Mouse (Mus musculus) regulatory T cell (primary cell): ENCODE data around the gene Eipr1.

ENCODE experiments used
- in situ Hi-C: fragments of 300-600 bp; cut with MboI, MseI; formaldehyde crosslinking; loops from one replicate; pipeline ENCODE4 v1.15.1; 2025; ENCODE audit warnings: high pct_unique_total_duplicates

Gene Eipr1

DNA sequence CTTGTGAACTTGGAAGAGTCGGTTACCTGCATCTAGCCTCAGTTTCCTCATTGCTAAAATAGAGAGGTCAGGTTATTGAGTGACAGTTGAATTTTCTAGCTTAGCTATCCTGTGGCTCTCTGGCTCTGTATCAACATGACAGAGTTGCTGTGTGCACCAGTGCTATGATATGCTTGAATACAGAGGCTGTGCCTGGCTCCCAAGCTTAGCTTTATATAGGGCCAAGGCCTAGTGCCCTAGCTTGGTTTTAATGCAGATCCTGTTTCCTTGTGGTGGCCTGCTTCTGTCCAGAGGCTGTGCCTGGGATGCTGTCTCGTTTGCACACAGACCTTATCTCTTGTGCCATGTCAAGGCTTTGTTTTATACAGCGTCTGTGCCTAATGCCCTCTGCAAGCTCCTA is 66.3 kb downstream of the Eipr1 start:
- in situ Hi-C loops = no loop called here

DNA sequence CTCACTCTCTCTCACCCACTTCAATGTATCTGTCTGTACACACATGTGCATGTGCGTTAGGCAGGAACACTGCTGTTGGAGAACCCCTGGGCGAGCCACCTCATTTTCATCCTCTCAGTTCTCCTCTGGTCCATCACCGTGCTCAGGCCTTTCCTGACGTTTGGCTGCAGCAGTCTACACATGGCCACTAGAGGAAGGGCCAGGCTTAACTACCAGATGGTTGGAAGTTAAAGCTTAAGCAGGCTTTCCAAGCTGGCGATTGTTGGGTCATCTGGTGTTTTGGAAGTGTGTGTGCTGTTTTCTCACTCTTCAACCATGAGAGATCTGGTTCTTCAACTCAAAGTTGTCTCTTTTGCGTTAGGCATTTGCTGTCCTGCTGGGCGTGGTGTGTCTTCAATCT is 71.9 kb downstream of the Eipr1 start:
- in situ Hi-C loops = no loop called here

DNA sequence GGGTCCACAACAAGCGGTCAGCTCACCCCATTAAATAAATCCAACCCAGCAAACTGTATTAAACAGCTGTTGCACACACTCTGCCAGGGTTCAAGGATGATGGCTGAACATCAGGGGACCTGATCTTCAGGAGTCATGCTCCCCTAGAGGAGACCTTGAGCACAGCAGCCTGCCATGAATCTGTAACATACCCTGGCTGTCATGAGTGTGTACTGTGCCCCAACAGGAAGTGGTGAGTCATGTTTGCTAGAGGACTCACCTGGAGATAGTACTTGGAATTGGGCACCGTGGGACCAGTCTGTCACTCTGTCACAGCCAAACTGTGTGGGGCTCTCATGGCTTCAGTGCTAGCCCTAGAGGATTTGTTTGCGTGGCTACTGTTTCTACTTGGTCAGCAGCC is 77.9 kb downstream of the Eipr1 start:
- in situ Hi-C loops = no loop called here

DNA sequence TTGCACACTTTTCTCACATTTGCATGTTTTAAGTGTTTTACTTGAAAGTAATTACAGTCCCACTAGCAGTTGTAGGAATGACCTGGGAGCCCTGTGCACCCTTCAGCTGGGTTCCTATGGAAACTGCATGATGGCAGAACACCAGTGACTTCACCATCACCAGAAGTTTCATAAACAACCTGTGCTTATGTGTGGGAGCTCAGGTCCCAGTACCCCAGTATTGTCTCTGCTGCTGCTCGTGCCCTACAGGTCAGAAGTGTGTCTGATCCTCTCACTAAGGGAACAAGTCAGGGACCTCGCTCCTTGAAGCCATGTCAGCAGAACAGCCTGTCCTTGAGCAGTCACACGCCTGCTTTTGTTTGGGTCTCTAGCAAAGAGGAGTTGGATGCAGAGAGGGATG is 78.9 kb downstream of the Eipr1 start:
- in situ Hi-C loops = loop anchor here (5.0 kb wide), 3 partner anchors 78 to 193 kb away; partner anchors contain the start of genes Eipr1, Rps7 and Trappc12

DNA sequence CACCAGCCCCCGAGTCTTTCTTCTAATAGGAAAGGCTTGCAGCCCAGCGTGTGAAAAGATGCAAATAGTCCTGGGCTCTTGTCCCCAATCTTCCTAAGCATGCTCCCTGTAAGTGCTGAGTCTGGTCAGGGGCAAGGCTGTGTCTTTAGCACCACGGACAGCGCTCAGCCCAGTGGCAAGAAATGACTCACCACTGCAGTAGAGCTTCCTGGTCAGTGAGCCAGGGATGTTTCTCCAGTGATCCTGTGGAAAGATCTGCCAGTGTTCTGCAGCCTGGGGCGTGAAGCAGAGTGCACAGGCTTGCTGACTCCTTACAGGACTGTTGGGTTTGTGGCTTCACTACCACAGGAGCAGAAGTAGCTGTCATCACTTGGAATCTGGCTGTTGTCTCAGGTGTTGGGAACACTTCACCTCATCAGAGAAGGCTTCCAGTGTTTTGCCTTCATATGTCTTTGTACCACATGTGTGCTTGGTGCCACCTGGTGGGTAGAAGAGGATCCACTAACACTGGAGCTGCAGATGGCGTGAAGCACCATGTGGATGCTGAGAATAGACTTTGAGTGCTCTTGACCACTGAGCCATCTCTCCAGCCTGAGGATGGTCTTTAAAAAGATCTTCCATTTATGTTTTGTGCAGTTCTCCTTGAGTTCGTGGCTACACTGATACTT is 79.6 kb downstream of the Eipr1 start:
- in situ Hi-C loops = loop anchor here (5.0 kb wide), 3 partner anchors 79 to 194 kb away; partner anchors contain the start of genes Eipr1, Rps7 and Trappc12

DNA sequence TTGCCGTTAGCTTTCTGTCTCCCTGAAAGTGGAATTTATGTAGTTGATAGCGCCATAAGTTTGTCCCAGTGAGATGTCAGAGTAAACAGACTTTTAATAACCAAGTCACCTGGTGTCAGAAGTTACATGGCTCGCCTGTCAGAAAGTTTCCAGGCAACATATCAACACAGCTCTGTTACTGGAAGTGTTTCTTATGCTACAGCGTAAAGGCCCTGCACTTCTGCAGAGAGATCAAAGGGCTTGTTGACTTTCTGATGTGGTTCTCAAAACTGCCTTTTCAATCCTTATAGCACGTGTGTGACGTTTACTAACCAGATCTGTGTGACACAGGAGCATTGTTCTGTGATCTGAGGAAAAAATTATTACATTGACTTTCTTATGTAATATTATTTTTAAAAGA is 82.7 kb downstream of the Eipr1 start:
- in situ Hi-C loops = loop anchor here (5.0 kb wide), 3 partner anchors 82 to 197 kb away; partner anchors contain the start of genes Eipr1, Rps7 and Trappc12

DNA sequence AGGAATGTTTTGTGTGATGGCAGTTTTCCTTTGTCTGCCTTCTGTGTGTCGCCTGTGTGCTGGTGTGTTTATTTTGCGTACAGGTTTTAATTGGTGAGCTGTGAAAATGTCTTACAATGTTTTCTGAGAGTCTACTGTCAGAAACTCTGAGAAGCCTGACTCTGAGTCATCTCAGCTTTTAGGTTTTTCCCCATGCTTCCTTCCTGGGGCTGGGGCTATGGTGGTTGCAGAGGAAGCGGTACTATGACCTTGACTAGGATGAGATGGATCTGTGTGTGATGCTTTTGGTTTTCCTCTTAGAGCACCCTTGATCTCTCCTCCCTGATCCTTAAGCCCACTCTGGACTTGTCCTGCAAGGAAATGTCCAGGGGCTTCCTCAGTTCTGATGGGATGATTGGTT is 84.1 kb downstream of the Eipr1 start:
- in situ Hi-C loops = no loop called here

GRCm38 (mm10) chr12:28838268-28838667 is 86.7 kb downstream of the Eipr1 start:
- in situ Hi-C loops = no loop called here

DNA sequence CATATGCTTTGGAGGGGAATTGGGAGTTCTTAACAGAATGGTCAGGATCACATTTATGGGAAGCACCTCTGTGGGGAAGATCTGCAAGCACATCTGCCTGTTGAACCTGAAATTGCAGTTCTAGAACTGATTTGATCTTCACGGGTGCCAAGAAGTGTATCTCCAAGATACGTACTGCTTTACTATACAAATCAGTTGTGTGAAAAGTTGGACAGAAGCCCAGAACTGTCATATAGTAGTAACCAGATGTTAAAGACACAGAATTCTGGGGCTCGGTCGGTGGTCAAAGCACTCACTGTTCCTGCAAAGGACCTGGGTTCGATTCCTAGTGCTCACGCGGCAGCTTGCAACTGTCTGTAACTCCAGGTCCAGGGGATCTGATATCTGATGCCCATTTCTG is 87.4 kb downstream of the Eipr1 start:
- in situ Hi-C loops = no loop called here

- in situ Hi-C loops = no loop called here
Observed at GRCm38 (mm10) chr12:28841179-28841698, 89.6 kb downstream of the Eipr1 start.

DNA sequence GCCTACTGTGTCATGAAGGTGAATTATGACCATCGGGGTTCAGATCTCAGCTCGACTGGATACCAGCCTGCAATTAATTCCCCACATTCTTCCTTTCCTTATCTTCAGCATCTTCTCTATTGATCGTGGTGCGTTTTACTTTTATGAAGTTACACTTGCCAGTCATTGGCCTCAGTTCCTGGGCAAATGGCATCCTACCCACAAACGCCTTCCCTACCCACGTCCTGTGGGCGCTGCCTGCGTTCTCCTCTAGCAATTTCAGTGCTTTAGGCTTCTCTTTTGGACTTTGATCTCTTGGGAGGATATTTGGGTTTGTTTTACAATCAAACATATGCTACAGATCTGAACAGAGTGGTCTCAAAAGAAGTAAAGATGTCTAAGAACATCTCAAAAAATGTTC is 94.2 kb downstream of the Eipr1 start:
- in situ Hi-C loops = no loop called here

DNA sequence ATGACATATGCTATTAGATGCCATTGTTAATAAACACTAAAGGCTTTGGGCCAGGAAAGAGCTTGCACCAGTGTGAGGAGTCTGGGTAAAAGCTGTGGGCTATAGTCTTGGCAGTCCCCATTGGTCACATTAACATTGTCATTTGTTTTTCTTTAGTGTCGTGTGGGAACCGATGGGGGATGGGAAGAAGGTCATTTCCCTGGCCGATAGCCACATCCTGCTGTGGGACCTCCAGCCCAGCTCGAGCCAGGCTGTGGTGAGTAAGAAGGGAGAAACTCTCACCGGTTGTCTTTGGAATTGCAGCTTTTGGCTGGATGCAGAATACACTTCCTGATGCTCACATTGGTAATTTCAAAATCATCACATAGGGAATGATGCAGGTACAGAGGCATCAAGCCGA is 95.8 kb downstream of the Eipr1 start:
- in situ Hi-C loops = no loop called here

- in situ Hi-C loops = no loop called here
Observed at GRCm38 (mm10) chr12:28848726-28849612, 97.4 kb downstream of the Eipr1 start.

GRCm38 (mm10) chr12:28859495-28860263 is 108.1 kb downstream of the Eipr1 start:
- in situ Hi-C loops = no loop called here

- in situ Hi-C loops = no loop called here
Observed at GRCm38 (mm10) chr12:28860264-28860560, 108.6 kb downstream of the Eipr1 start.

DNA sequence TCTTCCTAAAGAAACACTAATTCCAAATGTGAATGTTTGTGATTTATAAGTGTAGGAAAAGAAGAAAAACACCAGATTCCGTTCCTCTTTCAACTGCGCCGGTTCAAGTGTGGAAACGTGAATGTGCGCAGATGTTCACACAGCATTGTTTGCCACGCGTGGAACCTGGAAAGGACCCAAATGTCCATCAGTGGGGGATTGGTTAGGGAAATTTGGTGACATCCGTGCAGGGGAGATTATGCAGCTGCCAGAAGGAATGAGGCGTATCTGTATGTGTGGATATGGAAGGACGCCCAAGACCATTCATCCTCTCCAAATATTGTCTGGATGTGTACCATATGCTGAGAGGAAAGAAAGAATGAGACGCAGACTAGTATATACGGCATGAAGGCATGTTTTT is 111.7 kb downstream of the Eipr1 start:
- in situ Hi-C loops = no loop called here

DNA sequence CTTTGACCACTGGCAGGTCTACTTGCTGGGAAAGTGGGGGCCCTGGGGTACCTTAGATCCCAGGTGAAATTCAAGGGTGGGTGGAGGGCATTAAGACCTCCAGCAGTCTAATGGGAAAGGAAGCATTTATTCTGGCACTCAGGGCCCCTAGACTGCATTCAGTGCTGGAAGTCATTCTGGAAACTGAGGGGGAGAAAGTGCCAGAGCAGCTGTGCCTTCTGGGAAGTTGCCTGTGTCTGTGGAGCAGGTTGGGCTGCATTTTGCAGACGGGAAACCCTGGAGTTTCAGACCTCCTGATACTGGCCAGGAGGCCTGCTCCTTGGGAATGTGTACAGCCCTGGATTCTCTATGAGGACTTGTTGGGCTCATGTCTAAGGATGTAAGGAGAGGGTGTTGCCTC is 114.5 kb downstream of the Eipr1 start:
- in situ Hi-C loops = no loop called here

DNA sequence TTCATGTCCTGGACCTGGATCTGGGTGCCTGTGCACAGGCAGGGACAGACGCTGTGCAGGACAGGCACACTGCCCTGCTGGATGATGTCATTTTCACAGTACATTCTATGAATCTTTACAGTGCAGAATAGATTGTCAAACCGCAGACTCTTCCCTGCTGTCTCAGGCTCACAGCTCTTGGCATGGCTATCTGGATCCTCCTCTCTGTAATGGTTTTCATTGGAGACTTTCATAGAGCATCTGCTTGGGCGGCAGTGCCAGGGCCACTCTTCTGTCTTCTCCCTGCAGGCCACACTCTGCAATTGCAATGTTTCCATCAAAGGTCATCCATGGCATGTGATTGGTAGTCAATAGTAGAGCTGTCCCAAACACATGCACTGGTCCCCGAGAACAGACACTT is 117.2 kb downstream of the Eipr1 start:
- in situ Hi-C loops = no loop called here

DNA sequence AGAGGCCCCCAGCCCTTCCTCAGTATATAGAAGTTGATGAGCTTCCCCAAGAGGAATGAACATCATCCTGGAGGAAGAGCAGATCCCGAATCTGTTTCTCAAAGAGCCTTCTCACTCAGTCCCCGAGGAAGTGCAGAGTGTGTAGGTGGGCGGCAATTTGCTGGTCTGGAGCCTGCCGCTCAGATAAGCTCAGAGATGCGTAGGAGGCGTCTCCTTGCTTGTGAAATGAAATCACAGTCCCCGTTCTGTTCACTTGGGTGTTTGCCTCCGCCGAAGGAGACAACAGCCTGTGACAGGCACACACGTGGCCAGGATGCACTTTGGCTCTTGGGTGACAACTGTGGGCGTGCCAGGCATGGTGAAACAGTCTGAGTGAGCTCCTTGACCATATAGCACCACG is 120.7 kb downstream of the Eipr1 start:
- in situ Hi-C loops = no loop called here

- in situ Hi-C loops = no loop called here
Observed at GRCm38 (mm10) chr12:28874781-28875251, 123.2 kb downstream of the Eipr1 start.

DNA sequence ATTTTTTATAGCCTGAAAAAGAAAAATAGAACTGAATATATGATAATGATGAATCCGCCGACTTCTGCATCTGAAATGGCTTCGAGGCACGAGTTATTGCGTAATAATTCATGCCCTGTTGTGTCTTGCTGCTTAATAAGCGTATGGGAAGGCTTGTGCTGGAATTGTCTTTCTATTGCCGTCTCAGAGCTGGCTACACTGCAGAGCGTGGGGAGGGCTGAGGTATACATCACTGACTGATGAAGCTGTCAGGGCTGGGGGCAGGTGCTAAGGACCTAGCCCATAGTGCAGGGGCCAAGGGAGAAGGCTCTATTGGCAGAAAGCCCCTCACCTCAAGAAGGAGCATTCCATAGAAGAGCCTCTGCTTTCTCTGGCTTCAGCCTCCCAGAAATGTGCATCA is 123.9 kb downstream of the Eipr1 start:
- in situ Hi-C loops = no loop called here

- in situ Hi-C loops = no loop called here
Observed at GRCm38 (mm10) chr12:28880471-28880870, 128.9 kb downstream of the Eipr1 start.
